Comparison of ENCODE assay signal across 1 mouse cellular context in the genomic region with DNA sequence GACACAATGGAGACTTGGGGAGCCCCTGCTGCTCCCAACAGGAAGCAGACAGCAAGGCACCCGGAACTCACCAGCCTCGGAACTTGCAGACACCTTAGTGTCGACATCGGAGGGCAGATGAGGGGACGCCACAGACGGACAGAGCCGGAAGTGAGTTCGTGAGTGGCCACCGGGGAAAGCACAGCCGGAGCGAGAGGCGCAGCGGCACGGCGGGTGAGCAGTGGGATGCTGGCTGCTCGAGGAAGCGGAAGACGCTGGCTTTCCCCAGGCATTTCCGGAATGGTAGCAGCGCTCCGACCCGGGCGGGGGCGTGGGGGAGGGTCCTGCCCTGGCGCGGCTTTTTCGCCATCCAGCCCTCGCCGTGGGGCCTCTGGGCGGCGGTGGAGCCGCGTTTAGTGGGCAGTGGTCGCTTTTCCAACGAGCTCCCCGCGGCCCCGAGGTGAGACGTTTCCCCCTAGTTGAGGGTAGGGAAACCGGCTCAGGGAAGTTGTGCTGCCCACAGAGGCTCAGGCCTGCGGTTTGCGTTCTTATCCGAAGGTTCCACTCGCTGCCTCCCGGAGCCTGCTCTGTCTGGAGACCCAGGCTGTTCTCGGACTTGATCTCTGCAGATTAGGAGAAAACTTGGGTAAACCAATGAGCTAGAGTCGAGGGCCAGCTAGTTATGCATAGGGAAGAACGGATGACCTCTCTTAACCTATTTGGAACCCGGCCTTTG.
TF ChIP-seq lines count a peak whose summit lies in the region.

A gene (plus strand): TSS at position 120 of the 715 bp plus-strand sequence.
A gene (minus strand): TSS at position 227 of the 715 bp plus-strand sequence.

TF ChIP-seq in myocyte, 11 proteins besides CTCF, POLR2A, EP300 and RAD21 (continued from another document):
- TF ChIP-seq SRF (IDR thresholded peaks at IDR 0.05; ENCODE audit: control insufficient read depth, insufficient read length, low read depth): peak; percentile 27
- no peak for TF ChIP-seq TCF12 (IDR thresholded peaks at IDR 0.05; ENCODE audit: insufficient read depth, poor library complexity, severe bottlenecking)
- no peak for TF ChIP-seq USF1 (IDR thresholded peaks at IDR 0.05; ENCODE audit: low read depth)
- no peak for TF ChIP-seq TCF3 (IDR thresholded peaks at IDR 0.05; ENCODE audit: insufficient read length, low read depth)
- peak; percentile 43 for TF ChIP-seq REST (IDR thresholded peaks at IDR 0.05; ENCODE audit: insufficient read depth, insufficient read length)
- peak in 2 of 3 experiments; percentile 32 to 47 for TF ChIP-seq MYOD1 (IDR thresholded peaks at IDR 0.05; ENCODE audit: control insufficient read depth in 1 of 3, insufficient read length in 2 of 3, low read depth in 2 of 3)
- peak; percentile 93 for TF ChIP-seq POLR2AphosphoS2 (IDR thresholded peaks at IDR 0.05; ENCODE audit: insufficient read length, low read depth)
- peak in 1 of 3 experiments; percentile 72 for TF ChIP-seq MYOG (IDR thresholded peaks at IDR 0.05; ENCODE audit: control insufficient read depth in 1 of 3, insufficient read depth in 1 of 3, insufficient read length in 2 of 3, low read depth in 2 of 3)
